Mouse (Mus musculus) T-helper 2 cell (primary cell): ENCODE results near the gene Lif.

Source experiments
- in situ Hi-C: fragments of 300-600 bp; cut with MboI, MseI; formaldehyde crosslinking; loops from one replicate; pipeline ENCODE4 v1.15.1; 2025; ENCODE audit warnings: high pct_unique_total_duplicates

Gene Lif

DNA sequence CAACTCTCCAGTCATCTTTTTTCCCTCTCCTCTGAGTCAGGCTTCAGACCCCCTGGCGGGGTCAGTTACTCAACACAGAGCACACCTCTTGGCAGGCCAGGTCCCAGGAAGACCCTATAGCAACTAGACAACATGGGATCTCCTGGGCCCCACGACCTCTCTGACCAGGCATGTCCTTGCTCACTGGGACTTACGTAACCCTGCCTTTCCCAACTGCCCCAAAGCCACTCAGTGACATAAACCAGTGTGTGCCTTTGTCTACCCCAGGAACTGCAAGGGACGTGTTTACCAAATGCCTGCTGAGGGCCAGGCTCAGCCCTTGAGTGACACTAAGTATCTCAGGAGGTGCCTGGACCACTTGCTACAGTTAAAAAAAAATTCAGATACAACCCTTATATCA is 27.5 kb upstream of the Lif start:
- in situ Hi-C loops = no loop called here

DNA sequence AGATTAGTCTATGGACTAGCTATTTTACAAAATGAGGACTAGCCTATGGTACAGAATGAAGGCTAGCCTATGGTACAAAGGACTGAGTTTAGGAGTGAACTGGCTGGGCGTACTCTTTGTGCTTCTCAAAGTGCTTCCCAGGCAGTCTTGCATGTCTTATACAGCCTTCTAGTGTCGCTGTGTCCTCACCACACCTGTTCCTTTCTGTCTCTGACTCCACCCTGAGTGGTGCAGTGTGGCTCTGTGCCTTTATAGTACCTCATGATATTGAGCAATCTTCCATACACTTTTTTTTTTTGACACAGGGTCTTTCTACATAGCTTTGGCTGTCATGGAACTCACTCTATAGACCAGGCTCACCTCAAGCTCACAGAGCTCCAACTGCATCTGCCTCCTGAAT is 25.9 kb upstream of the Lif start:
- in situ Hi-C loops = no loop called here

DNA sequence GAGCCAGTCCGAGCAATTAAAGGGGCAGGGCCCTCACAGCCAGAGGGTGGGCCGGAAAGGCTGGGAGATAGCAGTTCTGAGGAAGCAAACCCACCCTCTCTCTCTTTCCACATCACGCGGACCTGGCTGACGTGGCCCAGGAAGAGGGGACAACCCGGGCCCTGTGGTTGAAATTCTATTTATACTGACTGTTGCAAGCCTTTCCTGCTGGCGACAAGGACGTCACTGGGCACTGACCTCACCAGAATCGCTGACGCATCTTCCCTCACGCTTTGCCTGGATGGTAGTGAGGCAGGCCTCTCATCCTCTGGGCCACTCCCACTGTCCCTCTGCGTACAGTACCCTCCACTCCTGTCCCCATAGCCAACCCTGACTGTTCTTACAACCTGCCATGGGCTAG is 24.7 kb upstream of the Lif start:
- in situ Hi-C loops = no loop called here

DNA sequence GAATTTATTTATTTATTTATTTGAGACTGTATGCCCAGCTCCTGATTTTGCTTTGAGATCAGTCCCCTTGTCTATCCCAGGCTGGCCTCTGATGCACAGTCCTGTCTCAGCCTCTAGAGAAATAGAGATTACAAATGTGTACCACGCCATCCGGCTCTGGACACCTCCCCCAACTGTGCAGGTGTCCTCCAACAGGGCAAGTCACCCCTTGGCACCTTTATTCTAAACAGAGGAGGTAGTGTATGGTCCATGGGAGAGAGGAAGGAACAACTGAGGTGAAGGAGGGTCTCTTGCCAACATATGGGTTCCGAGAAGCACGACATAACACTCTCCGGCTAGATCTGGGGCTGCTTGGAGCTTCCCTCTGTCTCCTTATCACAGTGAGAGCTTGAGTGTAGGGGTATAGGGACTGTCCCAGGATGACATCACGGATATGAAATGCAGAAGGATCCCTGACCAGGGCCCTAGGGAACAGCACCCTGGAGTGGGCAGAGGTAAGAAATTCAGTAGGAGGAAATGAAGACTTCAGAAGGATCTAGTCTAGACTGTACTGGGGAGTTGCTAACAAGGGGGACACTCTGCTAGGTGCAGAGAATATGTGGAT is 22.2 kb upstream of the Lif start:
- in situ Hi-C loops = no loop called here

DNA sequence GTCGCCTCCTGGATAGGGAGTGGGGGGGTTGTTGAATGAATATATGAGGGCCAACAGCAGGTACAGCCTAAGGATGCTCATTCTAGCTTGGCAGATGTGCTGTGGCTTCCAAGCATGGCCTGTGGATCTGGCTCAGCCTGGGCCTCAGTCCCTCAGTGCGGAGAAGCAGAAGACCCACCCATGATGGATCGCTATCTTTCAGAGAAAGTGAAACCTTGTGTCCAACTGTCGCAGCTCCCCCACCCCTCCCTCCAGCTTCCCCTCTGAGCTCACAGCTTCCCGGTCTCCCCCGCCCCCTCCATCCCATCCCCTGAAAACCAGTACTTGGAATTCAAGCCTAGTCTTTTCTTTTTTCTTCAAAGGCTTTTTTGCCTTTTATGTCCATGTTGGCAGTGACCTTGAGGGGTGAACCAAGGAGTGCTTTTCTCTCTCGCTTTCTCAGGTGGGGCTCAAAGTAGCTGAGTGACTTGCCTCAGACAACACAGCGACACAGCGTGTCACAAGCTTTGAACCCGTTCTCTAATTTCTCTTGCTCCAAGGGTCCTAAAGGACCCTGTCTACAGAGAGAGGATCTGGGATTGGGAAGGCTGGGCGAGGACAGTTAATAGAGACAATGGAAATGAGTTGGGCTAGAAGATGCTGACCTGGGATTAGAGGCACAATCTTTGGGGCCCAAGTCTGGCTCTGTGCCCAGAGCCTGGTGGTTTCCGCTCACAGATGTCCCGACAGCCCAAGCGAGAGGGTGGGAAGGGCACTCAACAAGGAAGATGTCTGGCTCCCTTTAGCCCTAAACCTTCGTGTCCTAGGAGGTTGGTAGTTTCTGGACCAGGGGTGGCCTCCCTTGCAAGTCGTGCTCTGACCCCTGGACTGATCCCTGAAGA is 21.5 kb upstream of the Lif start, which contains the start of gene Osm:
Osm (plus strand) TSS at position 756 of the 881 bp plus-strand sequence.
- in situ Hi-C loops = no loop called here

DNA sequence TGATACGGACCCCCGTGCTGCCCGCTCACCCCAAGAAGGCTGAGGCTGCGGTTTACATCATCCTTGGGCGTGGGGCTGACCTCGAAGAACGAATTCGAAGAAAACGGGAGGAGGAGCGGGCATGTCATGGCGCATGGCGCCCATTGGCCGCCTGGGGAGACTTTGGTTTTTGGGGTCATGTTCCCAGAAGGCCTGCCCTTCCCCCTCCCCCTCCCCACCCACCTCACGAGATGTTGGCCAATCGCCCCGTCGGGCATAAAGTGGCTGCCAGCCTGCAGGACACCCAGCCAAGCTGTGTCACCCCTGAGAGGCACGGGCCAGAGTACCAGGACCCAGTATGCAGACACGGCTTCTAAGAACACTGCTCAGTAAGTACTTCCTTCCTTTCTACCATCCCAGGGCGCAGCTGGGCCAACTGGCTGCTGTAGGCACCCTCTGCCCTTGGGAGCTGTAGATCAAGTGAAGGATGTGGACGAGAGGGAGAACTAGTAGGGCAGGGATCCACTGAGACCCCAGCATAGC is 20.8 kb upstream of the Lif start:
- in situ Hi-C loops = no loop called here

DNA sequence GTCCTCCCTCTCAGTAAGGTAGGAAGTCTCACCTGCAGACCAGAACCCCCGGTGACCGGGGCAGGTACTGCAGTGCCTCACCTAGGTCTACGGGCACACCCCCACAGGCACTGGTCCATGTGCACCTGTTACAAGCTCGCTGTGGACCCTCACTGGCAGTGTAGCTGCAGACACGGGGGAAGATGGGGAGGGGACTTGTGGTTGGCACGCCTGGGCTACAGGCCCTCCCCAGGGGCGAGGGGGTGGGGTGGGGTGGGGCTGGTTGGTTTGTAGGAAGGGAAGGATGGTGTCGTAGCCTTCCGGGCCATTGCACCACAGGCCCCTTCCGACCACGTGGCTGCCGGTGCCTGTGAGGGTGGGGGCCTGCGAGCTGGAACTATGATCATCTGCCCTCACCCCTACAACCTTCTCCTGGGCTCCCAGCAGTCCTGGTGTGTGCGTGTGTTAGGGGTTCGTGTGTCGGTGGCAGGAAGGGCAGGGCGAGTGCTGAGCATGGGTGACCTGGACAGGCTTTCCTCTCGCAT is 19.9 kb upstream of the Lif start:
- in situ Hi-C loops = no loop called here

DNA sequence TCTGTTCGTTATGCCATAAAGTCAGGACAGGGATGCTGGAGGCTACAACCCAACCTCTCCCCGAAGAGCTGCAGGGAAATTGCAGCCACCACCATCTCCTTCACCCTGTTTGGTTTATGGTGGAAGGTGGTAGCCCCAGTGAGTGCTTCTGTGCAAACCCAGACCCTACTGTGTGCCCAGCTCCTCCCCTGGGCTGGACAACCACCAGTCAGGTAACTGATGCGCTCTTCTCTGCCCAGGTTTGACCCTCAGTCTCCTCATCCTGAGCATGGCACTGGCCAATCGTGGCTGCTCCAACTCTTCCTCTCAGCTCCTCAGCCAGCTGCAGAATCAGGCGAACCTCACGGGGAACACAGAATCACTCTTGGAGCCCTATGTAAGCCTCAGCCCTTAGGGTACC is 19.2 kb upstream of the Lif start:
- in situ Hi-C loops = no loop called here

DNA sequence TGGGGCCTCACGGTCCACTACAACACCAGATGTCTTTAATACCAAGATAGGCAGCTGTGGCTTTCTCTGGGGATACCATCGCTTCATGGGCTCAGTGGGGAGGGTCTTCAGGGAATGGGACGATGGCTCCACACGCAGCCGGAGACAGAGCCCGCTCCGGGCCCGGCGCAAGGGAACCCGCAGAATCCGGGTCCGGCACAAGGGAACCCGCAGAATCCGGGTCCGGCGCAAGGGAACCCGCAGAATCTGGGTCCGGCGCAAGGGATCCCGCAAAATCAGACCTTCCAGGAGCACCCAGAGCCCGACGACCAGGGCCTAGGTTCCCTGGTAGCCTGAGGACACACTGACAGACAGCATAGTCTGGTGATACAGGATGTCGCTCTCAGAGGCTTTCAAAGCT is 17.7 kb upstream of the Lif start:
- in situ Hi-C loops = loop anchor here (10.0 kb wide), 1 partner anchor 1725 kb away; no protein-coding TSS in a partner anchor

DNA sequence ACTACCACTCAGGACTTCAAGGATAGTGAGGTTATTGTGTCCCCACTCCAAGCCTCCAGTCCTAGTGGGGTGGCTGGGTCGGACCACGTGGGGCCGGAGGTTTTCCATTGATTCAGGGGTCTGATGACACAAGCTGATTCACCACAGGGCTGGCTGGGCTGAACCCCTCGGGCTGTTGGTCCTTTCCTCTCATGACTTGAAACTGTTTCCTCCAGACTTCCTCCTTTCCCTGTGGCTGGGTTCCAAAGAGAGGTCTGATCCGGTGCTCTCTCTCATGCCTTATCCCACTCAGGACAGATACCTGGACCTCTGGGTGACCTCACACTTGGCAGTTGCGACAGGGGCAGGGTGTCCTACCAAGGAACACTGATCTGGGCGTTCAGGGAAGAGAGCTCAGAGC is 17.2 kb upstream of the Lif start:
- in situ Hi-C loops = loop anchor here (10.0 kb wide), 1 partner anchor 1725 kb away; no protein-coding TSS in a partner anchor

DNA sequence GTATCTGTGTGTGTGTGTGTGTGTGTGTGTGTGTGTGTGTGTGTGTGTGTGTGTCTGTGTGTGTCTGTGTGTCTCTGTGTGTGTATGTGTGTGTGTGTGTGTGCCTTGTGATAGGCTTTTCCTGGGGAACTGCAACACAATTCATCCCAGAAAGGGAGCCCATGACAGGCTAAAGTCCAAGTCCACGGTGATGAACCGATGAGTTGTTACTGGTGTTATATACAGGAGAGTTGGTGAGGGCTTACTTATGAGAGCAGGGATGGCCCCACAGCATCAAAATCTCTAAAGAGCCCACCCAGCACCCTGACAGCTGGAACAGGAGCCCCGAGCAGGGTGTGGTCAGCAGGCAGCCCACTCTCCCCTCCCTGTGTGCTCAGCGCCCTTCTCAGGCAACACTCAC is 16.2 kb upstream of the Lif start:
- in situ Hi-C loops = loop anchor here (10.0 kb wide), 1 partner anchor 1724 kb away; no protein-coding TSS in a partner anchor

DNA sequence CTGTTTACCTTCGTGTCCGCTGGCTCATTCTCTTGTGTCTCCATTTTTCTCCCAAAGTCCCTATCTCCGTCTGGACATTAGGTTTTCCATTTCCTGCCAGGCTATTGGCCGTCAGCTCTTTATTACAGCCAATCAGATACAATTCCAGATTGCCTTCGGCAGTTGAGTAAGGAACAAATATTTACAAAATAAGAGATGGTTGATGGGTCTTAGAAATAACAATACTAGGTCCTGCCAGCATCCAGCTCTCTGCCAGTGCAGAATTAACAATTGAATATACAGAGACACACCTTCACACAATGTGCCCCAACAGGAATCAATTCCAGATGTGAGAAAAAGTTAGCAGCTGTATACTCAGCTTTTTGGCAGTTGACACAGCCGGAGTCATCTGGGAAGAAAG is 11.2 kb upstream of the Lif start:
- in situ Hi-C loops = loop anchor here (10.0 kb wide), 1 partner anchor 1719 kb away; no protein-coding TSS in a partner anchor

DNA sequence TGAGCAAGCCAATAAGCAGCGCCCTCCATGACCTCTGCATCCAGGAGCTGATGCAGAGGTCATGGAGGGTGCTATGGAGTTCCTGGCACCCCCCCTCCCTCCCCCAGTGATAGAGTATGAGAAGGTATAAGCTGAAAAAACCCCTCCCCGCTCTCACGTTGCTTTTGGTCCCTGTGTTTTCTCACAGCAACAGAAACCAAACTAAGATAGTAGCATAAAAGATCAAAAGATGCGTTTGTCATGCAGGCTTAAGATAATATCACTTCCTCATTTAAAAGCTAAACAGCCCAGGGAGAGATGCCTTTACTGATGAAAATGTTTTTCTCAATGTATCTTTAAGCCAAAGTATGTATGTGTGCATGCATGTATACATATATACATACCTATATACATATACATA is 10.7 kb upstream of the Lif start:
- in situ Hi-C loops = loop anchor here (10.0 kb wide), 1 partner anchor 1718 kb away; no protein-coding TSS in a partner anchor

DNA sequence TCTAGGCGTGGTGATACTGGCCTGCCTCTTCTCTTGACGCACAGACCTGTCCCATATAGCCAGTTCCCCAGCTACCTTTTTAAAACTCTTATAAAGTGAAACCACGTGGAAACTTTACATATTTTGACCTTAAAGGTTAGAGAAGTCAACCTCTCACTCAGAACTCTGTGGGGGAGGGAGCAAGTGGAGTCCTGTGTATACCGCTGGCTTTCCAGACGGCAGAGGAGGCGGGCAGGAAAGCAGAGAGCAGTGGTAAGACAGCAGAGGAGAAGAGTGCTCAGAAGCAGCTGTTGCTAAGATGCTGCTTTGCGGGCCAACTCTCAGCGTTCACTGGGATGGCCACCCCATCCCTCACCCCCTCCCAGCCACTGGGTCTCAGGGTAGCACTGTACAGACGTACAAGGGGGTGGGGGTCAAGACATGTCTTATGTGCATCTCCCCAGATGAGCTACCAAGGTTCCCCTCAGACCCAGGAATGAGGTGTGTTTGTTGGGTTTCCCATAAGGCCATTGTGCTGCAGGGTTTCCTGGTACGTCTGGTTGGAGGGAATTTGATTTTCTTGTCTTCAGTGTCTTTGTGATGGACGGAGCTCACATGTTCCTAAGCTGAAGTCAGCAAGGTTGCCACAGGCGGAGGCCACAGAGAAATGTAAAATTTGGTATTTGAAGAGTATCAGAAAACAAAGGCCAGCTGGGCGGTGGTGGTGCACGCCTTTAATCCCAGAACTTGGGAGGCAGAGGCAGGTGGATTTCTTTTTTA is 10.0 kb upstream of the Lif start:
- in situ Hi-C loops = loop anchor here (10.0 kb wide), 1 partner anchor 1717 kb away; no protein-coding TSS in a partner anchor

DNA sequence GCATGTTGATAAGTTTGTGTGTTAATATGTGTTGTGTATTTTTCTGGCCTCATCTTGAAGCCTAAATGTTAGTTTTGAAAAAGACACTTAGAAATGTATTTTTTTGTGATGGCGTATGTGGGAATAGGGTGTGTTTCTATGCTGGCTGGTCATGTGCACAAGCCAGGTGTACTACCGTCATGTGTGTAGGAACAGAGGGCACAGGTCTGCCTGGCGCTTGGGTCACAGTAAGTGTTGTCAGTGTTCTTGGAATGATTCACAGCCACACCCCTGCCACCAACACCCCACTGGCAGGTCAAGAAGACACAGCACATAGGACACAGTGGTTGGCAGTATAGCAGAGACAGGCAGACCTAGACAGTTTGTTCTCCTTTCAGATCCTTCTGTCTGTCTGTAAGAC is 8.2 kb upstream of the Lif start:
- in situ Hi-C loops = loop anchor here (10.0 kb wide), 1 partner anchor 1716 kb away; no protein-coding TSS in a partner anchor

DNA sequence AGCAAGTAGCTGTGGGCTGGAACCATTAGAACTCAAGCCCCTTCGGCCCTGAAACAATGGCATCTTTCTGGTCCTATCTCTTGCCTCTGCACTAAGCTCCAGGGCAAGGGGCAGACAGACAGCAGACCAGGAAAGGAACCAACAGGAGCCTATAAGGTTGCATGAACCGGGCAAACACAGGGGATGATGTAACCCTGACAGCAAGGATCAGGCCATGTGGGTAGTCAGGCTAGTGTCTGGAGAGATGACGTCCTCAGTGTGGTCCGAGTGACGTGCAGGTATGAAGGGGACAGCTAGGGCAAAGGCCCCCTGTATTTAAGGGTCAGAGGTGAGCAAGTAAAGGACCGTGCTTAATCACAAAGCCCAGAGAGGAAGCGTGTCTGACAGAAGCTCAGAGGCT is 7.1 kb upstream of the Lif start:
- in situ Hi-C loops = no loop called here

DNA sequence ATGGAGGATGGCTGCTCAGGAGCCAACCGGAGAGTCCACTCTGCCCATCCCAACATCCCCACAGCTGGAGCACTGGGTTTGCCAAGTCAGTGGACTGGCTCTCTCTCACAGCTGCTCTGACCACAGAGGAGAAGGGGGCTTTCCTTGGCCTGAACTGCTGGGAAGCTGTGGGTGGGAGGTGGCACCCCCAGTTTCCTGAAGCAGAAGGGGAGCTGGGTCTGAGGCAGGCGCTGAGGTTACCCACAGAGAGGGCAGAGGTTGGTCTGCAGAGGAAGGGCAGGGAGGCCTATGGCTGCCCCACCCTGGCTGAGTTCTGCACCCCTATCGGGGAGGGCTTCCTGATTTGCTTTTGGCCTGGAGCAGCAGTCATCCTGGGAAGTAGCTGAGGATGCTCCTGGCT is 6.0 kb upstream of the Lif start:
- in situ Hi-C loops = no loop called here

DNA sequence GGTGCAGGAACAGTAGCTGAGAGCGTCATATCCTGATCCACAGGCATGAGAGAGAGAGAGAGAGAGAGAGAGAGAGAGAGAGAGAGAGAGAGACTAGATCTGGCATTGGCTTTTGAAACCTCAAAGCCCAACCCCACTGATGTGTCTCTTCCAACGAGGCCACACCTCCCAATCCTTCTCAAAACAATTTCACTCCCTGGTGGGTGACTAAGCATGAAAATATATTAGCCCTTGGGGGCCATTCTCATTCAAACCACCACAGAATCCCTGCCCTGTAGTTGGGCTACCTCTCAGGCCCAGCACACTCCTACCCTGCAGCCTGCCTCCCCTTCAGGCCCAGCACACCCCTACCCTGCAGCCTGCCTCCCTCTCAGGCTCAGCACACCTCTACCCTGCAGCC is 4.5 kb upstream of the Lif start:
- in situ Hi-C loops = no loop called here

DNA sequence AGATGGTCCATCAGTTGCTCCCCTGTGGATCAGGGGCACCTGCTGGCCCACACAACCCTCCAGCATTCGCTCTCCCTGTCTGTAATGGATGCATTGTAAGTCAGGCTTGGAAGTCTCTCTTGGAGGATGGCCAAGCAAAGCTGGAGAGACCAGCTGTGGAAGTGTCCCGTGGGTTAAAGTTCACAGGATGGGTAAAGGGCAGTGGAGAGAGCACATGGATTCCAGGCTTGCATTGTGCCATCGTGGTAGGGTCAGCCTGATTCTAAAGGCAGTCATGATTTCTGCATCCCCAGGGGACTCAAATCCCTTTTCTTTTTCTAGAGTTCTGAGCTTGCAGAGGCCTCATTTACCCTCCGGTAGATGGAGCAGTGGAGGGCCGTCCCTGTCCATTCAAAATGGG is 399 bp downstream of the Lif start:
- in situ Hi-C loops = loop anchor here (5.0 kb wide), 3 partner anchors 35 to 195 kb away; no protein-coding TSS in a partner anchor

DNA sequence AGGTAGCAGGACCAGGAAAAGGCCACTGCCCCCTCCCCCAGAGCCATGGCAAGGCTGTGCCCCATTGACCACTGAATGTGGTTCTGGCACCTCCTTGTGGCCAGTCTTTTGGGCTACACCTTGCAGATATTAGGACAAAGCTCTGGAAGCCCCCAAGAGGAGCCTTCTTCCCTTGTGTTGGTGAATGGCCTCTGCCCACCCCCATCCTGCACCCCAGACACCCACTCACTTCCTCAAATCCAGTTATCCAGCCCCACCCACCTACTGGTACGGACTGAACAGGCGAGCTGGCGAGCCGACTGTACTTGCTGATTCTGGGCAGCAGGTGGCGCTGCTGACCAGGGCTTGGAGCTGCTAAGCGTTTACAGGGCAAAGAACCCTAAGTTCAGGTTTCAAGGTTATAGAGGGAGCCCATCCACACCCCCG is 1.3 kb downstream of the Lif start:
- in situ Hi-C loops = loop anchor here (5.0 kb wide), 3 partner anchors 36 to 194 kb away; no protein-coding TSS in a partner anchor

DNA sequence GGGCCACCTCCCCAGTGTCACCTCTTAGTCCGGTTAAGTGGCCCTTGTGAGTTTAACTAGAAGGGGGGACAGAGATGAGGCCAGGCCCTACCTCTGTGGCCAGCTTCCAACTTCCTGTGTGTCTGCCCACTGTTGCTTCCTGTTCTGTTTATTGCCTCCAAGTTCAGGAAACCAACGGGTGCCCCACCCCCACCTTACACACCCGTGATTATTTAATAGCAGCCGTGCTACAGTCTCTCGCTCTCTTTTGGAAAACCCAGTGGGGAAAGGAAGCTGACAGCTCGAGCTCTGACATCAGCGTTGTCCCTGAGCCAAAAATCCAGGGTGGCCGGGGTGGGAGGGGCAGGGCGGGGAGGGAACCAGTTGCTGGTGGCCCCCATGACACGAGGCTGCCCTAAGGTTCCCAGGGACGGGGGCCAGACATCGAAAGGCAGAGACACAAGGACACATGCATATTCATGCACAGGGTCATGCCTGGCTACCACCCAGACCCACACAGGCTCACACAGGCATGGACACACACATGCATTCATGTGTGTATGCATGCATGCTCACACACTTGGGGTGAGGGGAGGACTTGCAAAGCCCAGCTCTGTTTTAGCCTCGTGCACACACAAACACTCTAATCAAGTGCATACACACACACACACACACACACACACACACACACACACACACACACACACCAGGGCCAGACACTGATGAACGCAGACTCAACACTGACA is 3.3 kb downstream of the Lif start:
- in situ Hi-C loops = no loop called here
